Comparison of ENCODE assay signal across 12 mouse cellular contexts in the genomic region with DNA sequence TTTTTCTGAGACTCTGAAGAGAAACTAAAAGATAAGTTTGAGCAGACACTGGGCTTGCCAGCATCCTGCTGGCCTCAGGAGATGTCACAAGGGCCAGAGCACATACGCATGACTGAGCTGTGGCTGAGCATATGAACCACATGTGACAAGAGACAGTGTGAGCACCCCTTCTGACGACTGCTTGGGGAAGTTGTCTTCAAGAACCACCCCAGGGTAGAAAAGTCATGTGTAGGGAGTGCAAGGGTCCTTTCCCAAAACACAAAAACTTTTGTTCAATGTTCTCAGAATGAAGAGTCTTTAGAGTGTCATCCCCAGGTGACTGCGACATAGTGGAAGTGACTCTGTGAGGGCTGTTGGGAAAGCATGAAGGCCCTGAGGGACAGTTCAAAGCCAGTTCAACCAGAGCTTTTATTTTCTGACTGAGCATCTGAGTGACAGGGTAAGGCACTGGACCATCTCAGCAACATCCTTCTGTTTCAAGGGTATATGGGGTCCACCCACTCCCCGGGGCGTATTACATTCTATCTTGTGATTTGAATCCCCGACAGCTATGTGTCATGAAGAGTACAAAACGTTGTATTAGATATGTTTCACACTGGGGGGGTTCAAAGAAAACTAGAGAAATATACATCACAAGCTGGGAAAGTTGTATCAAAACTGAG. TPM values are rescaled to one million over a fixed set of nuclear protein-coding genes. Genes with fewer than 3 reads are reported as not detected.
DNase-seq lines count a peak whose midpoint lies in the region; ATAC-seq lines count a peak whose summit lies in the region.
"Had no signal": no experiment of that assay in that cellular context is flagged by ENCODE, and none has a peak within 500 bp of the region (broad histone marks: within the 10 kb centered on the region; RNA-seq: fewer than 3 reads in every experiment).

No protein-coding gene starts in this region.

- H3K27ac ChIP-seq in liver, embryonic 16.5 days (ENCODE audit: low read length) = peak overlapping the region; percentile 24; the same call in 1 of the 2 replicates
- no peak overlapping the region for H3K27ac ChIP-seq in liver, embryonic 12.5 days
- peak overlapping the region; percentile 98 for H3K27ac ChIP-seq in macrophage
- H3K27ac ChIP-seq: lung, embryonic 15.5 days had no signal

- H3K4me2 ChIP-seq in liver, embryonic 16.5 days (ENCODE audit: low read depth, low read length) = no peak overlapping the region
- H3K4me2 ChIP-seq in liver, embryonic 12.5 days = no peak overlapping the region
- H3K4me2 ChIP-seq: lung, embryonic 15.5 days had no signal

- H3K27me3 ChIP-seq in liver, embryonic 16.5 days (ENCODE audit: control insufficient read depth, insufficient read depth, low read depth, low read length) = no peaks in the 10 kb centered on the region
- no peaks in the 10 kb centered on the region for H3K27me3 ChIP-seq in liver, embryonic 12.5 days (replicated peaks)
- H3K27me3 ChIP-seq: lung, embryonic 15.5 days had no signal

- no peaks in the 10 kb centered on the region for H3K36me3 ChIP-seq in liver, embryonic 16.5 days (ENCODE audit: control insufficient read depth, insufficient read depth)
- no peaks in the 10 kb centered on the region for H3K36me3 ChIP-seq in liver, embryonic 12.5 days
- no peaks in the 10 kb centered on the region for H3K36me3 ChIP-seq in macrophage (ENCODE audit: inconsistent target)
- H3K36me3 ChIP-seq: lung, embryonic 15.5 days had no signal

- peak; percentile 51 for DNase-seq in Muller cell, postnatal 12 days (ENCODE audit: inconsistent ontology term)
- DNase-seq in spleen, adult 18-20 months = peak; percentile 44 to 66
- DNase-seq in kidney, postnatal 4 days = no peak
- DNase-seq: heart, postnatal 36 days; kidney, adult 11 months had no signal

- peaks cover 13% of the 10 kb centered on the region for H3K4me1 ChIP-seq in liver, embryonic 16.5 days (ENCODE audit: control insufficient read depth, low read depth, low read length)
- H3K4me1 ChIP-seq in liver, embryonic 12.5 days = peaks cover 30% of the 10 kb centered on the region

- no peaks in the 10 kb centered on the region for H3K9me3 ChIP-seq in liver, embryonic 16.5 days (replicated peaks; ENCODE audit: control insufficient read depth, low read length)
- no peaks in the 10 kb centered on the region for H3K9me3 ChIP-seq in liver, embryonic 12.5 days (replicated peaks)
- H3K9me3 ChIP-seq: lung, embryonic 15.5 days had no signal

- no peaks in the 10 kb centered on the region; the same call in 1 of the 2 replicates for H3K79me2 ChIP-seq in macrophage (ENCODE audit: inconsistent target)

- 60% methylated on average over 7 of the region's 7 CpGs for WGBS in liver, embryonic 16.5 days (ENCODE audit: insufficient replicate concordance)
- WGBS in liver, embryonic 12.5 days (ENCODE audit: insufficient replicate concordance) = 65% methylated on average over 7 of the region's 7 CpGs
- WGBS in macrophage (ENCODE audit: missing documents) = 57% methylated on average over 7 of the region's 7 CpGs

- peak; percentile 43; the same call in 1 of the 2 replicates for ATAC-seq in liver, embryonic 16.5 days (ENCODE audit: low read depth)
- ATAC-seq in liver, embryonic 12.5 days = no peak
- no peak for ATAC-seq in CD4-positive, CD25-positive, alpha-beta regulatory T cell, adult 4 months
- ATAC-seq: activated CD4-positive, CD25-positive, alpha-beta regulatory T cell, adult 4 months had no signal

- H3K9ac ChIP-seq in liver, embryonic 16.5 days (ENCODE audit: low read depth, low read length) = no peak overlapping the region
- H3K9ac ChIP-seq in liver, embryonic 12.5 days = no peak overlapping the region
- H3K9ac ChIP-seq: lung, embryonic 15.5 days had no signal

- H3K4me3 ChIP-seq in liver, embryonic 16.5 days (ENCODE audit: low read depth, low read length) = no peak overlapping the region
- no peak overlapping the region for H3K4me3 ChIP-seq in liver, embryonic 12.5 days
- no peak overlapping the region for H3K4me3 ChIP-seq in macrophage (ENCODE audit: inconsistent target)
- H3K4me3 ChIP-seq: lung, embryonic 15.5 days; myocyte had no signal

RNA-seq across cellular contexts. Expression of a gene that starts 35.4 kb away (rescaled TPM):
- 3.2 and 3.6 TPM in 2 replicates for polyA plus RNA-seq in liver, embryonic 16.5 days (2015; fragmentation: Nextera tagmentation; extraction: Ambion mirVana)
- polyA plus RNA-seq in liver, embryonic 12.5 days (2016; fragmentation: Nextera tagmentation; extraction: Ambion mirVana) = 4.9 and 5.8 TPM in 2 replicates
- 100 to 1,000 TPM; 142 to 734 (median 245) TPM for total RNA-seq in macrophage (2018; cell fraction: chromatin; rRNA removed)
- total RNA-seq in macrophage (2018; cell fraction: cytosol; rRNA removed) = 10 to 100 TPM; 30.8 to 76.6 (median 44.6) TPM
- 100 to 1,000 TPM in 25 of 26 experiments, 10 to 100 TPM in 1; 86.3 to 557 (median 248) TPM for total RNA-seq in macrophage (2018; cell fraction: nucleus; rRNA removed)
- 11.9 to 21.2 TPM (median 19.1 TPM) in 3 replicates for polyA plus RNA-seq in macrophage (2018)
- polyA plus RNA-seq in CD4-positive, CD25-positive, alpha-beta regulatory T cell, adult 4 months (2017; shearing (Covaris generic)) = 10 to 100 TPM in 1 of 2 experiments, 1 to 10 TPM in 1; 6.3 to 12.6 TPM

Comparison
In these comparisons a context has a peak if more than half of its experiments do, and no peak if none do; other contexts are left out.
1. DNase-seq: peak in Muller cell, postnatal 12 days (single experiment) and spleen, adult 18-20 months (2 of 2); none in kidney, postnatal 4 days (0 of 2).